Mouse (Mus musculus) cerebellum, adult 18-20 months (tissue): ENCODE measurements around the gene Spata48.

ENCODE experiments used
- DNase-seq, 2 experiments: peaks; one replicate each; pipeline ENCODE4 v3.0.0; 2021

Spata48 gene

GRCm38 (mm10) chr11:11461635-11462560, at the start of gene Spata48, which contains the start of gene Zpbp:
Gene Spata48 (plus strand): TSS chr11:11462094.
Gene Zpbp (minus strand): TSS chr11:11462408.
- DNase-seq: peak; percentile 66 to 81

DNA sequence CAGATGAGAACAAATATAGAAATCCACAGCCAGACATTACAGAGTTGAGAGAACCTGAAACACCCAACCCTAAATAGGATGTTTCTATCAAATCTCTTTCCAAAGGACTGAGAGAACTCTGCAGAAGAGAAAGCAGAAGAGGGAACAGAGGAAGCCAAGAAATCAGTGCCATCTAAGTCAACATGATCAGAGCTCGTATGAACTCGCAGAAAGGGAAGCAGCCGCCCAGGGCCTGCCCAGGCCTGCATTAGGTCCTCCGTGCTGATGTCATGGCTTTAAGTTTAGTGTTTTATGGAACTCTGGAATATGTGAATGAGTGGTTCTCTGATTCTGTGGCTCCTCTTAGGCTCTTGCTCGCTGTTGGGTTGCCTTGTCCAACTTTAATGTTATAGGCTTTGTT, 47.7 kb upstream of the Spata48 start:
- DNase-seq: no peak

- no peak for DNase-seq
Observed at GRCm38 (mm10) chr11:11417356-11417755, 44.5 kb upstream of the Spata48 start.

GRCm38 (mm10) chr11:11455037-11455436, 6.9 kb upstream of the Spata48 start:
- no peak for DNase-seq

- no peak for DNase-seq
Observed at GRCm38 (mm10) chr11:11462561-11462890, 632 bp downstream of the Spata48 start.

- DNase-seq: no peak
Observed at GRCm38 (mm10) chr11:11468924-11469323, 7.0 kb downstream of the Spata48 start.

DNA sequence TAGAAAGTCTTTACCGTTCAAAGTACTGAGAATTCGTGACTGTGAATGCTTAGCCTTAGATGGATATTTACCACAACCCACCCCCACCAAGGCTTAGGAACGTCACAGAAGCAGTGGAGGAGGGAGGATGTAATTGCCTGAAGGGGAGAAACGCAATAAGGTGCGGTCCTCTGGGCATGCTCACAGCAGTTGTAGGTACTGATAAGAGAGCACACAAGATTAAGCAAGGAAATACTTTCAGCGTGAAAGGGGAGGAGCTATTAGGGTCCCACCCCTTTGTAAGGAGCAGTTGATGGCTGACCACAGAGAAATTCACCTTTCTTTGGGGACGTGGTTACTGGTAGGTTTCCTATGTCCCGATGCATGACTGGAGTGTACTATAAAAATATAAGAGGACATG, 22.5 kb downstream of the Spata48 start:
- no peak for DNase-seq

DNA sequence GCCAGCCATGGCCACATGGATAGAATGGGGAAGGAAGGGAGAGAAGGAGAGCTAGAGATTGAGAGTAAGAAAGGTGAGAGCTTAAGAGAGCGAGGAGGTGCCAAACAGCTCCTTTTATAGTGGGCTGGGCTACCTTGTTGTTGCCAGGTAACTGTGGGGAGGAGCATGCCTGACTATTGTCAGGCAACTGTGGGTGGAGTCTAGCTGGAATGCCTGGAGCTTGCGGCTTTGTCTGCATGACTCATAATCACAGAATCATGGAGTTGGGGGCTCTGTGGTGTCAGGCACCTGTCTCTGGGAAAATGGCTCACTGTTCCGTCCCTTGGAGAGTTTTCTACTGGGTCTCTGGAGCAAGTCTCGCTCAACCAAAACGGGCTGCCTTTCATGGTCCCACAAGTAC, 30.1 kb downstream of the Spata48 start:
- DNase-seq: no peak

GRCm38 (mm10) chr11:11495697-11496096, 33.8 kb downstream of the Spata48 start:
- no peak for DNase-seq

- no peak for DNase-seq
Observed at GRCm38 (mm10) chr11:11499944-11500343, 38.0 kb downstream of the Spata48 start.

GRCm38 (mm10) chr11:11506187-11506586, 44.3 kb downstream of the Spata48 start:
- no peak for DNase-seq

DNA sequence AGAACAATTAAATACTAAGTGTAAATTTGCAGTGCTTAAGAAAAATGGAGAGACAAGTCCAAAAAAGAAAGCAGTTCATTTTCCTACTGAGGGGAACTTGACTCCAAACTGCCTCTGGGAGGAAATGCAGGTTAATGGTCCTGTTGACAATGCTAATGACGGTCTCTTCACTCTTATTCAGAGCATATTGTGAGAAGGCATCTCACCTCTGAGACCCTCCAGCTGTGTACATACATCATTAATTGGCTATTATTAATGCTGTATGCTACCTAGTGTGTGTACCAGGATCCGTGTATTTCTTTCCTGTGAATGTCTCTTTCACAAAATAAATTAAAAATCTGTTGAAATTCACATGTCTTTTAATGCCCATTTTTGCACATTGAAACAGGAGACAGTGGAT, 47.5 kb downstream of the Spata48 start:
- DNase-seq: no peak

GRCm38 (mm10) chr11:11512056-11512455, 50.2 kb downstream of the Spata48 start:
- no peak for DNase-seq

GRCm38 (mm10) chr11:11513008-11513799, 51.3 kb downstream of the Spata48 start:
- no peak for DNase-seq

DNA sequence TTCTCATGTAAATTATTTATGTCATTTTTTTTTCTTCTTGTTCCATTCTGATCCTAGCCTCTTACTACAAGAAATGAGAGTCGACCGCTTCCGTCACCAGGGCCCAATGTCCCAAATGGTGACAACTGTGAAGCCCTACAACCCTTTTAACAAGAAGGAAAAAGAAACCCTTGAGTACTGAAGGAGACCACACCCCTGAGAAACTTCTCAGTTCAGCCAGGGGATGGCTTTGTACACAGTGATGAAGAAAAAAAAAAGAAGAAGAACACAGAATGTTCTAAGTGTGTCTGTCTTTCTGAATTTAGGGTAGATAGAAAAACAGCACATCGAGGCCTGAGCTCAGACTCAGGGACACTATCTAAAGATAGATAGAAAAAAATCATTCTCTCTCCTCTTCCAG, 53.0 kb downstream of the Spata48 start:
- no peak for DNase-seq

DNA sequence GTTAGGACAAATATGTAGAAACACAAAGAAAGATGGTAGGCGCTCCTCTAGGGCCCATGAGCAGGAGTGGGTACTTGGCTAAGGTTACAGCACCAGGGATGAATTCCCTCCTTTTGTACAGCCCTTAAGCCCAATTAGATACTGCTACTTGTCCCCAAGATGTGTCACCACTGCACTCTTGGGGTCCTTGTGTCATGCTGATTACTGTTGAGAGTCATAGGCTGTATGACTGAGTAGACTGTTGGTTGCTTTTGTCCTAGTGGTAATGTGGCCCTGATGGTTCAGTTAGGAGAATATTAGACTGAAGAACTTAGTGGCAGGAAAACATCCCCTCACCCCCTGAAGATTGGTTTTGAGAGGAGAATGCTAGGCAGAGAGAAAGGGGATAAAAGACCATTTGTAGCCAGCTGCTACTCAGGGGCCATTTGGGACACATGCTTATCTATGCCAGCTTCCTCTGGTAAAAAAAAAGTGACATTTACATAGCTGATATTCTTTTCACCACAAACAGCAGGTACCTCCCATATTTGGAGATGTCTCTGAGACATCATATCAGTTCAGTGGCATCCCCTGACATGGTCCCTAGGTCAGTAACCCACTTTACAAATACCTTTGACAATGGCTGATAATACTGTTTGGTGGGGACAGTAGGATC, 56.0 kb downstream of the Spata48 start:
- DNase-seq: no peak

DNA sequence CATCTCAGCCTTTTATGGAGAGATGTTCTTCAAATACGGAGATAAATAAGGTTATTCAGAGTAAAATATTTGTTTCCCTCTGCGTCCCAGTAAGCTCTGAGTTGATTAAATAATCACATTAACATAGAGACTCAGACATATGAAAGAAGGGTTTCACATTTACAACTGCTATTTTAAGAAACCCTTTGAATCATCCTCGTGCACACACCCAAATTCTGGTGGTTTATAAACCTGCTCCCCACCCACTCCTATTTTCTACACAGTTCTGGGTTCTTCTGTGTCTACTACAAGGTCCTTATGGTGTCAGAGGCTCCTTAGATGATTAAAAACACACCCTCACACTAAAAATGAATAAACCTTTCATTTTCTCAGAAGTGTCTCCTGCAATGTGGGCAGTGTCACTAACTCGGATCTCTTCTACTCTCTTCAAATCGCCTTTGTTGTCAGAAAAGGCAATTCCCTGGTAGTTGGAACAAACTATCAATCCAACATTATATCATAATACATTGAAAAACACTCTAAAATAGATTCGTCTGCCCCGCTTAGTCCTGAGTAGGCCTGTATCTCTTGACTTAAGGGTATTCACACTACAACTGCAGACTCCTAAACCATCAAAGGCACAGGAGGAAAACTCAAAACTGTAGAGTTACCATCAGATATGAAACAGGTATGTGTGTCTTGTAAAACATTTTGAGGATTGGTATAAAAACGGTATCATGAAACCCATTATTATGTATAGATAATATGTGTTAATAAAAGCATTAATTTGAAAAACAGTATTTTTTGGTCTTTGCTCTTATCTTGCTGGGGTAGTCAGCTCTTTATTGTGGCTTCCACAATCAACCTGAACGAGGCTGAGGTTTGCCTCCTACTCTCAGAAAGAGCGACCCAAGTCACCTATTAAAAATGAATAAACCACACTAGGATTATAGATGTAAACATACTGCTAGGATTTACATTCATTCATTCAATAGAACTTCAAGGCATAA, 57.7 kb downstream of the Spata48 start:
- no peak for DNase-seq

DNA sequence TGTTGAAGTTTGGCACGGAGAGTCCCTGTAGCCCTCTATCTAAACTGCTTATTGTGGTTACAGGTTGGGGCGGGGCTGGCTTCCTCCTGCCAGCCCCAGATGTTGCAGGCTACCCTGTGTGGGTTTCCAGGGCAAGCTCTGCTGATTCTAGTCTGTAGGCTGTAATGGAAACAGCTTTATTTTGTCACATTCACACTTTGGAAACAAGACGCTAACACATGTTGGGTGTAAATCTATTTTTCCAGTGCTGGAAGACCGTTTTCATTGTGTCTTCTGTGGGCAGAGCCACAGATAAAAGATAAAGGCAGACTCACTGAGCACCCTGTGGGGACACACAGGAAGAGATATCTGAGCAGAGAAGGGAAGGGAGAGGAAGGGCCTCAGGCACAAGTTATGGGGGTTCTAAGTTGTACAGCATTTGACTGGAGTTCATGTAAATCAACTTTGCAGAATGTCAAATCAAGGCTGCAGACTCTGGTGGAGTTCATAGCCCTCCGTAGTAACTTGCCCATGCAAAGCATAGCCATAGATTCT, 60.1 kb downstream of the Spata48 start:
- no peak for DNase-seq

DNA sequence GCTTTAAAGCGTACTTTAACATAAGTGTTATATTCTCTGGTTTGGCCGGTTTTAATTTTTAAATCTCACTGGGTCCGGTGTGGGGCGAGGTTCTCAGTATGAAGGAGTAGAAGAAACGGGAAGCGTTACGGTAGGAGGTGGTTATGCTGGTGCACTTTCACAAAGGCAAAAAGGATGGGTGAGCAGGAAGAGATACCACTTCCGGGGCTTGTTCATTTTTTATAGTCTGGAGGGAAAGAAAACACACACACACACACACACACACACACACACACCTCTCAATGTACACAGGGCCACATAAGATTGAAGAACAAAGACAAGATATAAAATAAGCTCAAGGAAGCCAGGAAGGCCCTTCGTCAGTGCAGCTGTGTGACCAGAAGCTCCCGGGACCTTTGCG, 66.9 kb downstream of the Spata48 start:
- no peak for DNase-seq

DNA sequence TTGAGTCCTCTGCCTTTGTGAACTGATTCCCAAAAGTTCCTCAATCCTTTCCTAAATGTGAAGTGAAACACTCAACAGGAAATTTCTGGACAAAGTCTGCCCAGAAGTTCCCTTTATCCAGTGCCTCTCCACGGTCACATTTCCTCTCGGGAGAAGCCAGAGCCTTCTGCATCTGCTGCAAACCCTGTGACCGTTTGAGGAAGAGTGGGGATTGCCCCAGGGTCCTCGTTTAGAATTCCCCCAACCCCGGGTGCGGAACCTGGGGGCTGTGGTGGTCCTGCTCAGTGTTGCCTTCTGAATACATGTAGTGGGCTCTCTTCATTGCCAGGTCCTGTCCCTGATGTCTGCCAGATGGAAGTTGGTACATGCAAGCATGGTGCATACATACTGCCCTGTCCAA, 67.3 kb downstream of the Spata48 start:
- no peak for DNase-seq

DNA sequence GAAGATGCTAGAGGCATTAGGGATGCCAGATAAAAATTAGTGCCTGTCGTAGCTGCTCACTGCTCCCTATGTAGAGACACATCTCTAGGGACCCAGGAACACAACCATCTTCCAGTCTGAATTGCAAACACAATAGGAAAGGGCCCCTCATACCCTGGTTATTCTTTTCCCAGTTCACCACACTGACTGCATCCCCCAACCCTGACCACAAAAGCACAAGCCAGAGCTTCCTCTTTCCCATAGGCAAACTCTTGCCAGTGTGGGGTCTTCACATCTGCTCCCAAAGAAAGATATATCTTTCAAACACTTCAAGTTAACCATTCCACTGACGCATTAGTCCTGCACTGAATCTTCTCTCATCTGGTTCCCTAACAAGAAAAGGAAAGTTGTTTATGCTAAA, 68.2 kb downstream of the Spata48 start:
- no peak for DNase-seq

DNA sequence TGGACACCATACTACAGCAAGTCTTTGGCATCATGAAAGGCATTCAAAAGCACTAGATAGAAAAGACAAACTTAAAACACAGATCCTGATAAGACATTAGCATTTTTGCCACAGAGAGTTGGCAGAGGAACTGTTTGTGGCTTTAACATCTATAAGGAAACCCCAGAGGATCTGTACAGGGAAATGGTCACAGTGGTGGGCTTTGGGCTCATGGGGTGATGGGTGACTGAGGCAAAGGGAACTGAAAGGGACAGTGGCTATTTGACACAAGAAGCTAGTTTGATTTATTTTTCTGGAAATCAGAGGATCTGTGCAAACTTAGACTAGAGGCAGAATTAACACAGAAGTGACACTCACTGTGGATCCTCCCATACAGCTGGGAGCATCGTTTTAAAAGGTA, 74.4 kb downstream of the Spata48 start:
- no peak for DNase-seq
